Mouse (Mus musculus): ENCODE results near the gene Mroh3.

Mroh3 gene

GRCm38 (mm10) chr1:136228328-136229039 lies 15.9 kb upstream of the Mroh3 start:
- in situ Hi-C loops (cut with MseI, MboI): no loop called here

DNA sequence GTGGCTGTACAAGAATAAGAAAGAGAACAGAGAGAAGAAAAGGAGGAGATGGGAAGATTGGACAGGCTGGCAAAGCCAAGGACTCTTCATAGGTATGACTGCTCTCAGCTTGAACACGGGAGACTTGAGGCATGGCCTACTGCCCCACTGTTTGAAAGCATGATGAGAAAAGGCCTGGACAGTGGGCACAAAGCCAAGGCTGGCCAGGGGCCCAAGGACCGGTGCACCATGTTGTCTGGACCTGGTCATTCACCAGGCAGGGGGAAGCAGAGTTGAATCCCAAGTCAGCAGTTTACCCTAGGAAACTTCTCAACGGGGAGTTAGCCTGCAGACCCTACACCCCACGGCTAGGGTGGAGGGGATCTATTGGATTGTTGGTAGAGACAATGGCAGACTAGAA lies 15.2 kb upstream of the Mroh3 start:
- in situ Hi-C loops (cut with MseI, MboI): no loop called here

DNA sequence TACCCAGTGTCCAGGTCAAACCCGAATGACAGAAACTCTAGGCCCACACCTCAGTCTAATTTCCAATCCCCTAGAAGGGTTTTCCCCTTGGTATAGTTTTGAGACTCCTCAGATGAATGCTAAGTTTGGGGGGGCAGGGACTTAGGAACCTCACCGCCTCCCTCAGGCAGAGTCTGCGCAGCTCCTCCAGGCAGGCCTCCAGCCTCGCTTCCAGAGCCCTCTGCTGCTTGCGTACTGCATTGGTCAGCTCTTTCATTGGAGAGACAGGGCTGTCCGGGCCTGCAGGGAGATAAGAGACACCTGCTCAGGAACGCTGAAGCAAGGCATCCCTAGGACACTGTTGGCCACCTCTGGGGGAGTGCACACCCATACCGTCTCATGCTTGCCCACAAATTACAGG lies 14.0 kb upstream of the Mroh3 start:
- in situ Hi-C loops (cut with MseI, MboI): no loop called here

DNA sequence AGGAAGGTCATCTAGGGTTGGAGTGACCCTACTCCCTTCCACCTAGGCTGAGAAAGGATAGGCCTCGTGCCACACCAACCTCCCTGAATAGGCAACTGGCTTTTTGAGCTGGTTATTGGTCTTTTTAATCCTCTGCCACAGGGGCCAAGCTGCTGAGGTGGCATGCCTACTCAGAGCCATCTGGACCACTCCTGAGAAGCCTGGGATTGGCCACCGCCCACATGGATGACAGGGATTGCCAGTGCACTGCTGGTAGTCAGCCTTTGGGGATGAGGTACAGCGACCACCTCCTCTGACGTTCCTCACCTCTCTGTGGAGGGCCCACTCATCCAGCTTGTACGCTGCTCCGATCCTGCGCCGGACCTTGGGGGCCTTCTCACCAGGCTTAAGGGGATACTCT lies 13.2 kb upstream of the Mroh3 start:
- in situ Hi-C loops (cut with MseI, MboI): no loop called here

DNA sequence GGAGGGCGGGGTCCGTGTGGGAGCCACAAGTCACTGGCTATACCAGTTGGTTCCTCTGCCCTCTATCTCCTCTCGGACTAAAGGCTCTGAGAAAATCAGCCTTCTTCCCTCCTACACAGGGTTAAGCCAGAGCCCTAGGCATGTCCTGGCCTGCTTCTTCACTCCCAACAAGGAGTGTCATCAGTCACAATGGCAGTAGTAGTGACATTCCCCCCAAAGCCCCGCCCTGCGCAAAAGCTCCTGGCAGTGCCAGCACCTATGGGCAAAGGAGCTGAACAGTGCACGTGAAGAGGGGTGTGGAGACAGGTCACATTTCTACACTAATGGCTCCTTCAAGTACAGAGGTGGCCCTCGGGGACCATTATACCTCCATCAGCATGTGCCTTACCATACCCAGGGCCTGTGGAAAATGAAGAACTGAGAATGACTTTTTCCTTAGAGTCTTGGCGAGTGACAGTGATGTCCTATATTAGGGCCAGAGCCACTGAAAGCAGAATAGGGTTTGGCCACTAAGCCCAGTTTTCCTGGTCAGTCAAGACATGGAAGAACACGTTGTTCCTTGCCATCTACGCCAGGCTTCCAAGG lies 11.2 kb upstream of the Mroh3 start:
- in situ Hi-C loops (cut with MseI, MboI): no loop called here

- in situ Hi-C loops (cut with MseI, MboI): no loop called here
These were observed 9.8 kb upstream of the Mroh3 start for GRCm38 (mm10) chr1:136222386-136222785.

- in situ Hi-C loops (cut with MseI, MboI): no loop called here
These were observed 7.6 kb upstream of the Mroh3 start for GRCm38 (mm10) chr1:136220037-136220871.

- in situ Hi-C loops (cut with MseI, MboI): no loop called here
These were observed 1.7 kb upstream of the Mroh3 start for GRCm38 (mm10) chr1:136214304-136214703.

DNA sequence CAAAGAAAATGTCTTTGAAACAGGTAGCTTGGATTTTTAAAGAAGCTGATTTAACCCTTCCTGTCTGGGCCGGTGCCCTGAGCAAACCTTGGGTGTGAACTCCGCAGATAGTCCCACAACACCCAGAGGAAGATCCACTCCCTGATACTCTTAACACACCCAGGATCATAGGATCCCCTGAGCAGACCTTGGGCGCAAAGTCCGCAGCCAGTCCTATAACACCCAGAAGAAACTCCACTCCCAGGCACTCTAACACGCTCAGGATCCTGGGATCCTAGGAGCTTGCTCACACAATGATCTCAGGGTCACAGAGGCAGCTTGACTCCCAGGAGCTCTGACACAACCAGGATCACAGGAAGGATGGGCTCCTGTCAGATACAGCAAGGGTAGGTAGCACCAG lies 22.6 kb downstream of the Mroh3 start:
- in situ Hi-C loops (cut with MseI, MboI): no loop called here

DNA sequence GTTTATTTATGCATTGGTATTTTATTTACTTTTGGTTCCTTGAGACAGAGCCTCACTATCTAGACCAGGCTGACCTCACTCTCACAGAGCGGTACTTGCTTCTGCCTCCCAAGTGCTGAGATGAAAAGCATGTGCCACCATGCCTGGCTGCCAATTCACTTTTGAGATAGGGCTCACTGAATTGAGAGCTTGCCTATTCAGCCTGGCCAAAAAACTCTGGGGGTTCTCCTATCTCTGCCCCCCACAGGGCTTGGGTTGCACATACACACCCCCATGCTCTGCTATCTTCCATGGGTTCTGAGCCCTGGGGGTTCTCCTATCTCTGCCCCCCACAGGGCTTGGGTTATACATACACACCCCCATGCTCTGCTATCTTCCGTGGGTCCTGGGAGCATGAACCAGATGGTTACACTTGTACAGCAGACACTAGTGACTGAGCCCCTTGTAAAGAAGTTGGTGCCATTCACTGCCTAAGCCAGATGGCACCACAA lies 33.1 kb downstream of the Mroh3 start:
- in situ Hi-C loops (cut with MseI, MboI): no loop called here

DNA sequence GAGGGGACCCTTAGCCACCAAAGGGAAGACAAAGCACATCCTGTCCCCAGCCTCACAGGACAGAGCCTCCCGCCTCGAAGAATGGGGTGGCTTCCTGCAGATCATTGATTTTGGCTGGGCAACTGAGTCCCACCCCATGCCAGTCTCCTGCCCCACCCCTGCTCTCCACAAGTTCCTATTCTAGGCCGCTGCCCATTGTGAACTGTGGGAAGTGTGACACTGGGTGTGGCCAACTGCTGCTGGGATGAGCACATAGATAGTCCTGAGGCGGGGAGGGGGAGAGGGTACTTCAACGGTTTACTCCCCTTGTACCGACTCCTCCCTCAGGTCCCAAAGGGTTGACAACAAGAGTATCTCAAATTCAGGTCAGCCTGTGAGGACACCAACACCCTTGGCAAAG lies 33.9 kb downstream of the Mroh3 start:
- in situ Hi-C loops (cut with MseI, MboI): no loop called here

DNA sequence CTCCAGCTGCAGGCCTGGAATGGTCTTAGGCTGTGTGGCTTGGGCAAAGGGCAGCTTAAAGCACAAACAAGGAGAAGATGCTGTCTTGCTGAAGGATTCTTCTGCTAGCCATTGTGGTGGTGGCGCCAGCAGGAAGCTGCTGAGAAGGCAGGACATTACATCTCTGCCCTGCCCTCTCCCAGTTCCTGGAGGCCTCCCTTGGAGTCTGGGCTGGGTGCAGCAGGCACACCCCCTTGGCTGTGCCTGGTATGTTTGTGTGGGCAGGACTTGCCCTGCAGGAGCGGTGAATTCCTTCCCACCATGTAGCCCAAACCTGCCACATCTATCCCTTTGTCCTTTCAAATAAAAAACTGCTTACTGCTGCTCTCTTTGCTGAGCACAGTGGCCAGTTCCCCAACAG lies 35.5 kb downstream of the Mroh3 start:
- in situ Hi-C loops (cut with MseI, MboI): no loop called here

- in situ Hi-C loops (cut with MseI, MboI): no loop called here
These were observed 37.4 kb downstream of the Mroh3 start for GRCm38 (mm10) chr1:136175183-136175582.

DNA sequence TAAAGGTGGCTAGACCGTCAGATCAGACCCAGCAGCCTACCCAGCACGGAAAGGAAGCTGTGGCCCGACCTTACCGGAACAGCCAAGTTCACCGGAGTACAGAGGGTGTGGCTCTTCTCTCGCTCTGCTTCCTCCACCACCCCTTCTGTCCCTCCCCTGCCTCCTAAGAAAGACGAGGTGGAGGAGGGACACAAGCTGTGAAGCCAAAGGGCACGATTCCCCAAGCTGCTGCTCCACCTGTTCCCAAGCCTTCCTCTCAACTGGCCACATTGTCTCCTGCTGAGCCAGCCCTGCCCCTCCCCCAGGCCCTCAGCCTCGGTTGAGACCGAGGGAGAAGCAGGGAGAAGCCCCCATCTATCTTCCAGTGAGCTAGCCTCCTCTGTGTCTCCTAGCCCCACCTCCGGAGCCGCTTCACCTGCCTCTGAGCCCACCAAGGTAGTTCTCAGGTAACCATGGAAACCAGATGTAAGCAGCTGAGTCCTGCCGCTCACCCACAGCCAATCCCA lies 38.5 kb downstream of the Mroh3 start:
- in situ Hi-C loops (cut with MseI, MboI): no loop called here

GRCm38 (mm10) chr1:136172696-136173095 lies 39.9 kb downstream of the Mroh3 start:
- in situ Hi-C loops (cut with MseI, MboI): no loop called here

DNA sequence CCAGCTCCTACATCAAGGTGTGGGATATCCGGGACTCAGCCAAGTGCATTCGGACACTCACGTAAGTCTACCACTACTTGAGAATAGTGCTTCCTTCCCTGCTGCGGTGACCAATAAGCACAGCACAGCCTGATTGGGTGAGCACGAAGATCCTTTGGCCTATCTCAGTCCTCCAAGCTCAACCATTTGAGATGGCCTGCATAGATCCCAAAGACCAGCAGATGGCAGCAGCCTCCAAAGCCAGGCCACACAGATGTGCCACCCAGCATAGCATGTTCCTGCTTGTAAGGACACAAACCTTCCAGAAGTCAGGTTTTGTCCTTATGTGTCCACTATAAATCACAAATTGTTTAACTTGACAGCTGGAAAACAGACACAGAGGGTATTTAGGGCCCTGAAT lies 42.5 kb downstream of the Mroh3 start:
- in situ Hi-C loops (cut with MseI, MboI): no loop called here

DNA sequence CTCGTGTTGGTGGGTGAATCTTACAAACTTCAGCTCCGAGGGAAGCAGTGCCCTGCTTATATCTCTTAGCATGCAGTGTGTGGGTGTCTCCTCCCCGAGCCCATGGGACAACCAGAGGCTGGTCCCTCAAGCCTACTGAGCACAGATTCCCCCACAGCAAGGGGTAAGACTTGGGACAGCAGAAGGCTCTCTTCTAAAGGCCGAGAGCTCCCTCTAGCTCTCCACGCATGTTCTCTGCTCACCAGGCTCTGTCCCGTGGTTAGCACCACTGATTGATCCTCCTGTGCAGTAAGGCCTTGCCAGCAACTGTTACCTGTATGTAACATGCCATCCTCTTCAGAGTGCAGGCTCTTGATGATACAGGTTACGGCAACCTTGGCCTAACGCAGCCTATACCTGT lies 45.0 kb downstream of the Mroh3 start:
- in situ Hi-C loops (cut with MseI, MboI): no loop called here

DNA sequence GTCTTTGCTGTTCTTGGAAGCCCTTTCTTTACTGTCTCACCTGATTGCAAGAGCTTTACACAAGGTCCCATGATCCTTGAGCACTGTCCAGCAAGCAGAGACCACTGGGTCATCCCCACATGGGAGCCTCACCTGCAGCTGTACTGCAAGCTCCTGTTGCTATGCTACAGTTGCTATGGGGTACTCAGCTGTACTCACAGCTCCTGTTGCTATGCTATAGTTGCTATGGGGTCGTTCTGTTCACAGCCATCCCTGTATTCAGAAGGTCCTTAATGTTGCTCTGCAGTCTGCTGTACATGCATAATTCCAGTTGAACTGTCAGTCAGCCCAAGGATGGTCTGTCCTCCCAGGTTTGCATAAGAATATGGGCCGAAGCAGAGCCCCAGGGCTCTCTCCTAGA lies 47.2 kb downstream of the Mroh3 start:
- in situ Hi-C loops (cut with MseI, MboI): no loop called here

- in situ Hi-C loops (cut with MseI, MboI): no loop called here
These were observed 51.2 kb downstream of the Mroh3 start for GRCm38 (mm10) chr1:136161333-136161921.

DNA sequence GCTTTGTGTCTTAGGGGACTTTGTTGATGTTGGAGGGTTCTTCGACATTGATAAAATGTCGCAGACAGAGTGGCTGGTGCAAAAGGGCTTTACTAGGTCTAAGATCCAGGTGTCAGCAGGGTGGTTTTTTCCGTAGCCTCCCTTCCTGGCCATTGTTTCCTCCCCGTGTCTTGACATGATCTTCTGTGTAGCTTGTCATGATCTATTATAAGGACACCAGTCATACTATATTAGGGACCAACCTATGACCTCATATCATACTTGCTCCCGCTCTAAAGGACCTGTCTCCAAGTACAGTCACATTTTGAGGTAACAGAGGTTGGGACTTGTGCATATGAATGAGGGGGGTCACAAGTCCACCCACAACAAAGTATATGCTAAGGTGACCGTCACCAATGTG lies 51.7 kb downstream of the Mroh3 start:
- in situ Hi-C loops (cut with MseI, MboI): no loop called here

DNA sequence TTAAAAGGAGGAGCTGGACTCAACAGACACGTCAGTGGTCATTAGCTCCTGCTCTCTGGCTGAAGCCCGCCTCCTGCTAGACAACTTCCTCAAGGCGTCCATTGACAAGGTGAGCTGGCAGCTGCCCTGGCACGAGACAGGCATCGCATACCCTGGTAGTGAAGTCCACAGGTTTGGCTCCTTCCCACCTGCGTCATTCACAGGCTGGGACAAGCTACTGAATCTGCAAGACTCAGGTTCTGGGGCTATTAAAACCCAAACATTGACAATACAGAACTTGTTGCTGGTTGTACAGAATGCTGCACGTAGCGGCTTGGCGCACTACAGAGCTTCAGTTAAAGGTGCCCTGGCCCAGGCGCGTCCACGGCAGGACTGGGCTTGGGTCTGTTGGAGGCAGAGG lies 52.3 kb downstream of the Mroh3 start:
- in situ Hi-C loops (cut with MseI, MboI): no loop called here

- in situ Hi-C loops (cut with MseI, MboI): no loop called here
These were observed 52.8 kb downstream of the Mroh3 start for GRCm38 (mm10) chr1:136159830-136160229.

All from mouse trophoblast stem cell (cell line).